8 mouse cellular contexts compared by ENCODE assay signal in the genomic region with DNA sequence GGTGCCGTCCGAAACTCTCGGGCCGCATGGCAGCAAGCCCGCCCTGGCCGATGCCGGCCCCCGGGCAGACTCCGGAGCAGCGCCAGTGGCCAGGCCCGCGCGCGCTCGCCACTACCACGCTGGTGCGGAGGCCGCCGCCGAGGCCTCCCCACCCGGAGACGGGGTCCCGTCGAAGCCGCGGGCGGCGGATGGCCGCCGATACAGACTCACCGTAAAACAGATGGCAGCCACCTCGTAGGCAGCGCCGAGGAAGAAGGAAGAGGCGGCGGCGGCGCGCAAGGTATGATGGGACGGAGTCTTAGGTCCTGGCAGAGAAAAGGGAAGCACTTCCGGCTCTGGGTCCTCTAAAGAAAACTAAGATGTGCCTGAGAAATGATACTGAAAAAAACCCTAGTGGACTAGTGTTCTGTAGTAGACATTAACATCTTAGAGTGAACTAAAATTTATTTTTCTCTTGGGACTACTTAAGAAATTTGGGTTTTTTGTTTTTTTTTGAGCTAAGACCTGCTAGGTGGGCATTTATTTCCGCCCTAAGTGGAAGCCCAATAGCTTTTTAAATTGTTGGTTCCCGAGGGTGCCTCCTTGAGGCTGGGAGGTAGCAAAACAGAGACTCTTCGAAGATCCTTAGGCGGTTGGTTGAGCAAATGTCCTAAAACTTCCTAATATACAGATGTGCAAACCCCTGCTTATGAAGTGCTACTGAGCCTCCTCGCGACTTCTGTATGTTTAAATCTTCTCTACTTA. TPM values are rescaled to one million over a fixed set of nuclear protein-coding genes. Genes with fewer than 3 reads are reported as not detected.
DNase-seq lines count a peak whose midpoint lies in the region; ATAC-seq and TF ChIP-seq lines count a peak whose summit lies in the region.

A gene (minus strand): TSS at position 260 of the 744 bp plus-strand sequence.

- H3K4me1 ChIP-seq in ES-Bruce4 (ENCODE audit: control insufficient read depth, insufficient read depth, low read length): no peaks in the 10 kb centered on the region
- peaks cover 27% of the 10 kb centered on the region for H3K4me1 ChIP-seq in forebrain, embryonic 13.5 days
- H3K4me1 ChIP-seq in liver, postnatal 0 days (ENCODE audit: insufficient read depth): peaks cover 18% of the 10 kb centered on the region
- H3K4me1 ChIP-seq in neural tube, embryonic 14.5 days (ENCODE audit: control insufficient read depth, insufficient read depth, low read length): peaks cover 16% of the 10 kb centered on the region

- no peaks in the 10 kb centered on the region for H3K9me3 ChIP-seq in ES-Bruce4 (replicated peaks; ENCODE audit: control insufficient read depth, insufficient read depth, low read length, poor library complexity, severe bottlenecking)
- no peaks in the 10 kb centered on the region for H3K9me3 ChIP-seq in forebrain, embryonic 13.5 days (replicated peaks)
- no peaks in the 10 kb centered on the region for H3K9me3 ChIP-seq in liver, postnatal 0 days (ENCODE audit: low read length)
- no peaks in the 10 kb centered on the region for H3K9me3 ChIP-seq in neural tube, embryonic 14.5 days (ENCODE audit: control insufficient read depth, low read length)

- peak; percentile 87 for ATAC-seq in cerebellum, adult (ENCODE audit: insufficient number of reproducible peaks, low FRiP score, low TSS enrichment)
- peak; percentile 92 for ATAC-seq in forebrain, embryonic 13.5 days
- ATAC-seq in liver, postnatal 0 days: peak; percentile 86
- peak; percentile 87 for ATAC-seq in neural tube, embryonic 14.5 days (ENCODE audit: low read depth)

- peak within 1 kb of the TSS; percentile 75 for H3K4me2 ChIP-seq in forebrain, embryonic 13.5 days
- H3K4me2 ChIP-seq in liver, postnatal 0 days (ENCODE audit: low read depth, low read length): peak within 1 kb of the TSS; percentile 73
- H3K4me2 ChIP-seq in neural tube, embryonic 14.5 days (ENCODE audit: low read depth, low read length): peak within 1 kb of the TSS; percentile 78

- H3K27ac ChIP-seq in ES-Bruce4 (ENCODE audit: insufficient read depth, low read length): peak within 1 kb of the TSS; percentile 79
- peak within 1 kb of the TSS; percentile 97 for H3K27ac ChIP-seq in forebrain, embryonic 13.5 days
- H3K27ac ChIP-seq in liver, postnatal 0 days (ENCODE audit: low read depth): peak within 1 kb of the TSS; percentile 91
- H3K27ac ChIP-seq in neural tube, embryonic 14.5 days (ENCODE audit: low read depth, low read length): peak within 1 kb of the TSS; percentile 89

- no peak for TF ChIP-seq EP300 in ES-Bruce4 (IDR thresholded peaks at IDR 0.05; ENCODE audit: insufficient read depth, low read depth, low read length)
- peak; percentile 98 for TF ChIP-seq EP300 in liver, postnatal 0 days (IDR thresholded peaks at IDR 0.05; ENCODE audit: low read depth)

- TF ChIP-seq POLR2A in ES-Bruce4 (IDR thresholded peaks at IDR 0.05; ENCODE audit: insufficient read depth, low read length): peak; percentile 55

- peak within 1 kb of the TSS; percentile 90 for H3K4me3 ChIP-seq in ES-Bruce4 (ENCODE audit: low read depth, low read length)
- peak within 1 kb of the TSS; percentile 97 for H3K4me3 ChIP-seq in forebrain, embryonic 13.5 days
- H3K4me3 ChIP-seq in liver, postnatal 0 days (ENCODE audit: low read depth, low read length): peak within 1 kb of the TSS; percentile 91
- H3K4me3 ChIP-seq in neural tube, embryonic 14.5 days (ENCODE audit: low read depth, low read length): peak within 1 kb of the TSS; percentile 97

- peaks cover 35% of the 10 kb centered on the region for H3K36me3 ChIP-seq in ES-Bruce4 (ENCODE audit: control insufficient read depth, insufficient read depth, low read length, poor library complexity, severe bottlenecking)
- H3K36me3 ChIP-seq in forebrain, embryonic 13.5 days (ENCODE audit: poor library complexity, severe bottlenecking): peaks cover 37% of the 10 kb centered on the region
- peaks cover 28% of the 10 kb centered on the region for H3K36me3 ChIP-seq in liver, postnatal 0 days (replicated peaks; ENCODE audit: insufficient read depth, low read length)
- peaks cover 35% of the 10 kb centered on the region for H3K36me3 ChIP-seq in neural tube, embryonic 14.5 days (ENCODE audit: control insufficient read depth, insufficient read depth, low read length)

- WGBS in forebrain, embryonic 13.5 days: under 1% methylated on average over 43 of the region's 47 CpGs
- under 1% methylated on average over 47 of the region's 47 CpGs for WGBS in large intestine, adult 2 months
- WGBS in liver, postnatal 0 days (ENCODE audit: insufficient replicate concordance): under 1% methylated on average over 47 of the region's 47 CpGs
- under 1% methylated on average over 47 of the region's 47 CpGs for WGBS in neural tube, embryonic 14.5 days

- peak; percentile 92 for DNase-seq in heart, postnatal 10 days
- peak; percentile 76 for DNase-seq in large intestine, adult 2 months (ENCODE audit: low read depth, low spot score)
- peak; percentile 88 for DNase-seq in liver, postnatal 0 days
- DNase-seq in testis, postnatal 10 days (ENCODE audit: low spot score): peak; percentile 90

- H3K9ac ChIP-seq in ES-Bruce4 (ENCODE audit: low read depth, poor library complexity, severe bottlenecking): peak within 1 kb of the TSS; percentile 95
- peak within 1 kb of the TSS; percentile 99 for H3K9ac ChIP-seq in forebrain, embryonic 13.5 days
- peak within 1 kb of the TSS; percentile 98 for H3K9ac ChIP-seq in liver, postnatal 0 days (replicated peaks)
- H3K9ac ChIP-seq in neural tube, embryonic 14.5 days (replicated peaks; ENCODE audit: low read depth, low read length): peak within 1 kb of the TSS; percentile 92

- H3K27me3 ChIP-seq in ES-Bruce4 (ENCODE audit: control insufficient read depth, insufficient read depth, low read length, poor library complexity, severe bottlenecking): no peaks in the 10 kb centered on the region
- no peaks in the 10 kb centered on the region for H3K27me3 ChIP-seq in forebrain, embryonic 13.5 days
- H3K27me3 ChIP-seq in liver, postnatal 0 days (ENCODE audit: insufficient read depth, low read length): no peaks in the 10 kb centered on the region
- H3K27me3 ChIP-seq in neural tube, embryonic 14.5 days (ENCODE audit: control insufficient read depth, insufficient read depth, low read length): no peaks in the 10 kb centered on the region

- intact Hi-C loops in heart, postnatal 10 days (cut with DNase I): no loop called here

- TF ChIP-seq CTCF in ES-Bruce4 (IDR thresholded peaks at IDR 0.05; ENCODE audit: low read depth, low read length): no peak
- TF ChIP-seq CTCF in liver, postnatal 0 days (IDR thresholded peaks at IDR 0.05; ENCODE audit: low read depth): peak; percentile 66

RNA-seq across cellular contexts. Expression of the gene that starts here (rescaled TPM):
- polyA plus RNA-seq in ES-Bruce4 (2011; ENCODE audit: insufficient read depth, insufficient read length, low read depth, missing spikeins): 3,790 and 3,890 TPM in 2 replicates
- 1,595 and 1,910 TPM in 2 replicates for polyA plus RNA-seq in forebrain, embryonic 13.5 days (2015; fragmentation: Nextera tagmentation; extraction: Ambion mirVana)
- total RNA-seq in heart, postnatal 10 days (2021): 100 to 1,000 TPM; 842 to 867 TPM
- 880 and 963 TPM in 2 replicates for polyA plus RNA-seq in large intestine, adult 2 months (2012; rRNA removed)
- 1,354 and 1,414 TPM in 2 replicates for polyA plus RNA-seq in liver, postnatal 0 days (2015; fragmentation: Nextera tagmentation; extraction: Ambion mirVana)
- 1,065 and 1,071 TPM in 2 replicates for polyA plus RNA-seq in neural tube, embryonic 14.5 days (2014; fragmentation: Nextera tagmentation; extraction: Ambion mirVana)

Comparison
In these comparisons a context has a peak if more than half of its experiments do, and no peak if none do; other contexts are left out.
1. Peak in every context shown above with its lines: DNase-seq, ATAC-seq, H3K4me3 ChIP-seq and H3K27ac ChIP-seq.